Mouse (Mus musculus): Measurements from ENCODE around the gene Csn3. TPM values are rescaled to one million over a fixed set of nuclear protein-coding genes. Genes with fewer than 3 reads are reported as not detected.

The Csn3 gene
- polyA plus RNA-seq, 1 experiment = 0.70 TPM

DNA sequence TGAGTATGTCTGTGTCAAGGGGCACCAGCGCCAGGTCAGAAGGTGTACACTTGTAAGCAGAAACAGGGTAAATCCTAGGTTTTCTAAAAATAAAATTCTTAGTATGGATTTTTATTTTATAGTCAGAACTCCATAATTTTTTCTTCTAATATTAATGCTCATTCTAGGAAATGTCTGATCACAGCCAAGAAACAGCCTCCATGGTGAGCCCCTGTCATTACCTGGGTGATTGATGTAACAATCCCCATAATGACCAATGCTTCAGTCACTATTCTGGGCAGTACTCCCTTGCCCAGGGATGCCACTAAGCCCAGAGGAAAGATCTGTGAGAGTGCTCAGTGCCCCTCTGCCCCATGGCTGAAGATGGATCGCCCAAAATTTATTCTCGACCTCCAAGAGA, 53.8 kb downstream of the Csn3 start, which contains the start of gene Cabs1:
Cabs1 (plus strand) TSS at position 301 of the 400 bp plus-strand sequence.
- H3K4me3 ChIP-seq (ENCODE audit: control insufficient read depth, insufficient read depth, low read length) = no peak within 1 kb of the TSS
- 90% methylated on average over 3 of the region's 3 CpGs for WGBS
- no peak within 1 kb of the TSS for H3K27ac ChIP-seq (ENCODE audit: control insufficient read depth, insufficient read depth, low read length)
- DNase-seq = no peak
- H3K27me3 ChIP-seq (ENCODE audit: control insufficient read depth, insufficient read depth, low read length) = no peaks in the 10 kb centered on the region
- no peaks in the 10 kb centered on the region for H3K36me3 ChIP-seq (ENCODE audit: control insufficient read depth, insufficient read depth, low read length)
- no peak for TF ChIP-seq POLR2A (IDR thresholded peaks at IDR 0.05; ENCODE audit: control insufficient read depth, extremely low read depth, insufficient read depth, low read length, poor library complexity)
- TF ChIP-seq CTCF (IDR thresholded peaks at IDR 0.05; ENCODE audit: borderline replicate concordance, control insufficient read depth, extremely low read depth, insufficient read depth, low read length, poor library complexity) = no peak
- H3K4me1 ChIP-seq (replicated peaks; ENCODE audit: control insufficient read depth, insufficient read depth, low read length) = no peaks in the 10 kb centered on the region

Other genes starting within 250 kb of the Csn3 start
- gene Csn2, start 225.9 kb upstream of the Csn3 start, polyA plus RNA-seq (2012; rRNA removed) = 41.8 and 47.3 TPM in 2 replicates
- 0.75 and 0.88 TPM in 2 replicates for gene Csn1s2a, start 151.0 kb upstream of the Csn3 start, polyA plus RNA-seq (2012; rRNA removed)
- not detected in 2 replicates for gene Csn1s2b, start 117.5 kb upstream of the Csn3 start, polyA plus RNA-seq (2012; rRNA removed)
- not detected in 2 replicates for gene Prr27, start 99.9 kb upstream of the Csn3 start, polyA plus RNA-seq (2012; rRNA removed)
- gene Odam, start 40.5 kb upstream of the Csn3 start, polyA plus RNA-seq (2012; rRNA removed) = 0.31 and 0.47 TPM in 2 replicates
- gene 2310003L06Rik, start 43.9 kb downstream of the Csn3 start, polyA plus RNA-seq (2012; rRNA removed) = not detected in 2 replicates
- not detected in 2 replicates for gene Gm28434, start 43.9 kb downstream of the Csn3 start, polyA plus RNA-seq (2012; rRNA removed)
- gene Cabs1, start 53.9 kb downstream of the Csn3 start, polyA plus RNA-seq (2012; rRNA removed) = not detected in 2 replicates
- gene Smr3a, start 77.0 kb downstream of the Csn3 start, polyA plus RNA-seq (2012; rRNA removed) = not detected in 2 replicates
- gene Smr2, start 161.0 kb downstream of the Csn3 start, polyA plus RNA-seq (2012; rRNA removed) = not detected in 2 replicates
- not detected in 2 replicates for gene Gm11116, start 186.0 kb downstream of the Csn3 start, polyA plus RNA-seq (2012; rRNA removed)
- gene Gm11115, start 228.5 kb downstream of the Csn3 start, polyA plus RNA-seq (2012; rRNA removed) = not detected in 2 replicates

All from thymus, adult 2 months (tissue).